Mouse (Mus musculus) kidney, postnatal 0 days (tissue): Measurements from ENCODE around the gene Thbs4. TPM values are rescaled to one million over a fixed set of nuclear protein-coding genes. Genes with fewer than 3 reads are reported as not detected.

Source experiments
- ATAC-seq: fragments of 200-750 bp; cut with Nextera tagmentation; replicated peaks from 2 replicates; pipeline ENCODE4 v1.8.0; 2017; ENCODE audit warnings: low read depth, moderate number of reproducible peaks, moderate TSS enrichment, moderate library complexity; ENCODE audit not compliant: low FRiP score
- DNase-seq: peaks from one replicate; pipeline ENCODE4 v3.0.0-alpha.2; 2016; ENCODE audit warnings: low spot score
- H3K27ac ChIP-seq: fragments of 300-500 bp; sonication (generic); 2 replicates; pipeline ENCODE4 v1.5.1; 2014; ENCODE audit warnings: mild to moderate bottlenecking
- H3K27me3 ChIP-seq: fragments of 300-500 bp; sonication (generic); 2 replicates; pipeline ENCODE4 v1.6.1; 2014; ENCODE audit warnings: low read length, mixed read lengths; ENCODE audit not compliant: insufficient read depth
- H3K36me3 ChIP-seq: fragments of 300-500 bp; sonication (generic); 2 replicates; pipeline ENCODE4 v1.6.1; 2014; ENCODE audit warnings: low read length, mixed read lengths; ENCODE audit not compliant: insufficient read depth
- H3K4me1 ChIP-seq: fragments of 300-500 bp; sonication (generic); replicated peaks from 2 replicates; pipeline ENCODE4 v1.6.1; 2014; ENCODE audit warnings: antibody characterized with exemption, low read length, mixed read lengths; ENCODE audit not compliant: insufficient read depth
- H3K4me2 ChIP-seq: fragments of 300-500 bp; sonication (generic); 2 replicates; pipeline ENCODE4 v1.6.1; 2014; ENCODE audit warnings: mild to moderate bottlenecking, low read length, moderate library complexity, mixed read lengths
- H3K4me3 ChIP-seq: fragments of 300-500 bp; sonication (generic); replicated peaks from 2 replicates; pipeline ENCODE4 v1.5.1; 2014; ENCODE audit warnings: low read depth, low read length
- H3K9ac ChIP-seq: fragments of 300-500 bp; sonication (generic); 2 replicates; pipeline ENCODE4 v1.6.1; 2014; ENCODE audit warnings: low read depth, low read length
- H3K9me3 ChIP-seq: fragments of 300-500 bp; sonication (generic); replicated peaks from 2 replicates; pipeline ENCODE4 v1.6.1; 2016; ENCODE audit warnings: low read length, inconsistent platforms, mixed read lengths
- CTCF ChIP-seq: IDR thresholded peaks from 2 replicates; pipeline ENCODE4 v1.5.1; 2016; ENCODE audit warnings: antibody characterized with exemption, low read depth, mild to moderate bottlenecking, moderate library complexity
- WGBS: fragments of 180-500 bp; shearing (Covaris S2); extraction: QIAGEN DNeasy Blood & Tissue Kit; methylation state at CpG from one replicate; pipeline ENCODE4 v1.1.7; 2014; 5-methylcytosine and 5-hydroxymethylcytosine counted together
- polyA plus RNA-seq: library from polyadenylated mRNA; unstranded; fragments of >200 nt; fragmentation: Nextera tagmentation; extraction: Ambion mirVana; gene quantifications from 2 replicates; pipeline ENCODE4 v1.2.1, GENCODE M21; 2015

Thbs4 gene
- polyA plus RNA-seq, 1 experiment from 2014 or later: 1.3 TPM

- no peak overlapping the region for H3K27ac ChIP-seq
- no peak overlapping the region for H3K9ac ChIP-seq
- H3K36me3 ChIP-seq: no peaks in the 10 kb centered on the region
- H3K4me2 ChIP-seq: no peak overlapping the region
- no peaks in the 10 kb centered on the region for H3K4me1 ChIP-seq
- no peak for TF ChIP-seq CTCF
- ATAC-seq (no peak; the same call in 1 of the 2 replicates), DNase-seq (no peak)
- no peaks in the 10 kb centered on the region for H3K9me3 ChIP-seq
- H3K4me3 ChIP-seq: no peak overlapping the region
- no peaks in the 10 kb centered on the region for H3K27me3 ChIP-seq
- WGBS: 70% methylated on average over 5 of the region's 5 CpGs
These were observed 23.1 kb downstream of the Thbs4 start for GRCm38 (mm10) chr13:92771566-92771965.

DNA sequence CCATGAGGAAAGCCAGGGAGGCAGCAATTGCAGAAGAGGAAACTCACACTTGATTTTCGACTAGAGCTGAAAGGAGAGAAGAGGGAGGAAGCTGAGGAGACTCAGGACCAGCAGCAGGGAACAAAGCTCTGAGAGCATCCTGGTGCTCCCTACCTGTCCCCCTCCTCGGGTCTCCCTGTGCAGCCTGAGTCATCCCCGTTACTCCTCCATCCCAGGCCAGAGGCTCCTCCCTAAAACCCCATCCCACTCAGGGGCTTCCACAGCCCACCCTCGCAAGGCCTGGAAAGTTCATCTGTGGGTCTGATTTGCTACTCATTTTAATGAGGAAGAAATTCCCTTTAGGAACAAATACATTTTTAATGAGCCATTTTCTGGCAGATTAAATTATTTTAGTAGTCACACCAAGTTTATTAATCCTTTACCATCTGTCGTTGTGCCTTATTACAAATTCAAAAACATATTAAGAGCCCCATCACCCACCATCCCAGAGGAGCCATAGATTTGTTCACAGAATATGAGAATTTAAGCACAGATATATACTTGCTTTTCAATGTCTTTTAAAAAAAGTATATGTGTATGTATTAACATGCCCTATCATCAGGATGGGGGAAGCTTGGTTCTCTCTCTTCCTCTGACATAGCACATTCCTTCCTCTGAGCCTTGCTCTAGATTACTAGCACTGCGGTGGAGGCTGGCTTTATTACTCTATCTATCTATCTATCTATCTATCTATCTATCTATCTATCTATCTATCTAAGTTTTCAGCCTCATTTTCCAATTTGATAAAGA, 29.0 kb downstream of the Thbs4 start:
- no peak overlapping the region for H3K4me3 ChIP-seq
- H3K4me1 ChIP-seq: no peaks in the 10 kb centered on the region
- no peaks in the 10 kb centered on the region for H3K27me3 ChIP-seq
- H3K27ac ChIP-seq: no peak overlapping the region
- WGBS: 72% methylated on average over 6 of the region's 6 CpGs
- H3K4me2 ChIP-seq: no peak overlapping the region
- DNase-seq: no peak
- no peak for TF ChIP-seq CTCF
- H3K36me3 ChIP-seq: no peaks in the 10 kb centered on the region
- no peak overlapping the region for H3K9ac ChIP-seq
- ATAC-seq: no peak
- no peaks in the 10 kb centered on the region for H3K9me3 ChIP-seq

DNA sequence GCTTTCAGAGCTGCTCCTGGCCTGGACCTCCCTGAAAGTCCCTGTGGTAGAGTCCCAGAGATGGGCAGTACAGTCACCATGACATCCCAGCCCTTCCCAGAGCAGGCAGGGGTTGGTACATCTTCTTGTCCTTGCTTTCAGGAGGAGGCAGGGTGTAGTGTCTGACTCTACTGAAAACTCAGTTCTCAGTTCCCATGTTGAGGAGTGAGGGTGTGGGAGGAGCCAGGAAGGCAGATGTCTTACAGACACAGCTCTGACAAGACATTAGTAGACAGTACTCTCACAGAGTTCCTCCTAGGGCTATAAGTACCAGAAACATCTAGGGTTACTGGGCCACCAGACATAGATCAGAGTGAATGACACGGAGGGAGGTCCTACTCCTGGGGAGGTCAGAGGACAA, 32.3 kb downstream of the Thbs4 start:
- Histone ChIP-seq H3K27ac (no peak overlapping the region), H3K4me3 (no peak overlapping the region), H3K4me2 (no peak overlapping the region), H3K36me3 (no peaks in the 10 kb centered on the region), H3K9ac (no peak overlapping the region), H3K4me1 (no peaks in the 10 kb centered on the region), H3K27me3 (no peaks in the 10 kb centered on the region), H3K9me3 (no peaks in the 10 kb centered on the region)
- DNase-seq (no peak), ATAC-seq (no peak)
- no peak for TF ChIP-seq CTCF
- WGBS: 50% methylated on average over 1 of the region's 1 CpGs

DNA sequence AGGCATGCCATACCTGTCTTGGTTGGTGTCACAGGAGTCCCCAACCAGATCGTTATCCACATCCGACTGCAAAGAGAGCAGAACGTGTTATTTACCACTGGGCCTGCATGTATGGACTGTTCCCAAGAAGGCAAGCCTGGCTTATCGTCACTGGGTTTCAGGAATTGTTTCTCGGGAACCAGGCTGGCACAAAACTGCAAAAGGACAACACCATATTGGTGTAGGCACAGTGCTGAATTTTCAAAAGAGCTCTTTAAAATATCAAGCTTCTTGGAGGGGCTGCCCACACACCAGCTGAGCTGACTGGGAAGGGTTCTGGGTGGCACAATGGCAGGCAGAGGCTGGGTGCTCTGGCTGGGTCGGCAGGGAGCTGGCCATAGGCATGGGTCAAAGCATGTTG, 34.1 kb downstream of the Thbs4 start:
- no peaks in the 10 kb centered on the region for H3K27me3 ChIP-seq
- H3K4me1 ChIP-seq: no peaks in the 10 kb centered on the region
- H3K4me2 ChIP-seq: no peak overlapping the region
- H3K9me3 ChIP-seq: no peaks in the 10 kb centered on the region
- whole genome bisulfite sequencing: 76% methylated on average over 6 of the region's 6 CpGs
- no peak for ATAC-seq
- no peak for TF ChIP-seq CTCF
- H3K36me3 ChIP-seq: no peaks in the 10 kb centered on the region
- no peak overlapping the region for H3K9ac ChIP-seq
- H3K4me3 ChIP-seq: no peak overlapping the region
- no peak for DNase-seq
- H3K27ac ChIP-seq: no peak overlapping the region

DNA sequence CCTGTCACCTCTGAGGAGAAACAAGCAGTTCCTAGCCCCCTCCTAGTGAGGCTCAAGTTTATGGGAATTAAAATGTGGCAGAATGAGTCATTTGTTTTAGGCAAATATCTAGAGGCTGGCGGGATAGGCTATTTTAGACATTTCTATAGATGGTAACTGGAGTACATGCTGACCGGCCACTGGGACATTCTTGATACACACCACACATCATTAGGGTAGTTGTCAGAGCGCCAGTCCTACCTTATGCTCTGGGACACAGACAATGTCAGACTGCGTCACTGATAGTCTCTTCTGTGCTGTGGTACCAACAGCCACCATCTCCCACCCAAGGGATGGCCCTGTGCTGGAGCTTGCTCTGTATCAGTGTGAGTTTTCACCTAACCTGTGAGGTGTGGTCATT, 35.5 kb downstream of the Thbs4 start:
- Histone ChIP-seq H3K4me2 (no peak overlapping the region), H3K27me3 (no peaks in the 10 kb centered on the region), H3K9ac (no peak overlapping the region), H3K27ac (no peak overlapping the region), H3K9me3 (no peaks in the 10 kb centered on the region), H3K4me1 (no peaks in the 10 kb centered on the region), H3K4me3 (no peak overlapping the region), H3K36me3 (no peaks in the 10 kb centered on the region)
- DNase-seq (no peak), ATAC-seq (no peak)
- WGBS: 89% methylated on average over 4 of the region's 4 CpGs
- no peak for TF ChIP-seq CTCF

- Histone ChIP-seq H3K27ac (no peak overlapping the region), H3K36me3 (no peaks in the 10 kb centered on the region), H3K27me3 (no peaks in the 10 kb centered on the region), H3K4me1 (no peaks in the 10 kb centered on the region), H3K4me3 (no peak overlapping the region), H3K4me2 (no peak overlapping the region), H3K9me3 (no peaks in the 10 kb centered on the region), H3K9ac (no peak overlapping the region)
- WGBS: 80% methylated on average over 12 of the region's 12 CpGs
- TF ChIP-seq CTCF: no peak
- DNase-seq (no peak), ATAC-seq (no peak)
These were observed 36.5 kb downstream of the Thbs4 start for GRCm38 (mm10) chr13:92757972-92758585.

- Histone ChIP-seq H3K4me2 (no peak overlapping the region), H3K27me3 (no peaks in the 10 kb centered on the region), H3K36me3 (no peaks in the 10 kb centered on the region), H3K9me3 (no peaks in the 10 kb centered on the region), H3K4me3 (no peak overlapping the region), H3K9ac (no peak overlapping the region), H3K27ac (no peak overlapping the region), H3K4me1 (no peaks in the 10 kb centered on the region)
- no peak for DNase-seq
- no peak for ATAC-seq
- 85% methylated on average over 7 of the region's 7 CpGs for WGBS
- TF ChIP-seq CTCF: no peak
These were observed 39.6 kb downstream of the Thbs4 start for GRCm38 (mm10) chr13:92755036-92755435.
